Mouse (Mus musculus): ENCODE data around the gene Trub2. TPM values are rescaled to one million over a fixed set of nuclear protein-coding genes. Genes with fewer than 3 reads are reported as not detected.

The Trub2 gene
- total and polyA plus RNA-seq, 3 experiments: 32.6 to 41.4 (median 39.0) TPM

DNA sequence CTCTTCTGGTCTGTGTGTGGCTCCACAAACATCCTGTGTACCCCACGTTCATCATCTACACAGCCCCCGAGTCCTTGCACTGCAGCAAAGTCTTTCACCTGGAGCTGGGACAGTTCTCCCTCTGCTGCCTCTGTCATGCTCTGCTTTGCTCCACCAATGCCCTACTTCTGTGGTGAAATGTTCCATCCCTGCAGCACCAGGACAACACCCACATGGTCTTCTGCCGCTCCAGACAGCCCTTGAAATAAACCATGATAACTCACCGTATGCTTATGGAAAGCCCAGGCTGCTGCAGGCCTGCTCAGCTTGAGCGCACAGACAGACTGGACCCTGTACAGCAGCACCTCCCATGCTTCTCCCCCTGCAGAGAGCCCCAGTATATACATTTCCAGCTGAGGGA is 74.2 kb downstream of the Trub2 start:
- peaks cover 33% of the 10 kb centered on the region for H3K79me2 ChIP-seq (replicated peaks; ENCODE audit: control insufficient read depth, extremely low read depth, insufficient read depth, poor library complexity, severe bottlenecking)
- in situ Hi-C loops (cut with MboI; ENCODE audit: low pct_ligation_motif_present, low pct_unique_long_range_greater_than_20kb, low sequenced_read_pairs) (no loop called here), dilution Hi-C loops (cut with MboI; ENCODE audit: extremely low pct_ligation_motif_present, extremely low pct_unique_long_range_greater_than_20kb, low sequenced_read_pairs) (no loop called here)
- DNase-seq (ENCODE audit: extremely low read depth): no peak
- H3K4me3 ChIP-seq (replicated peaks in 1 of 3; ENCODE audit: low read depth in 2 of 3, low read length in 2 of 3, poor library complexity in 1 of 3): no peak overlapping the region
- peaks cover 89 to 93% of the 10 kb centered on the region in 2 experiments for H3K36me3 ChIP-seq (replicated peaks in 1 of 2; ENCODE audit: control insufficient read depth in 1 of 2, insufficient read depth in 1 of 2, low read length in 1 of 2)
- H3K27me3 ChIP-seq (replicated peaks): no peaks in the 10 kb centered on the region
- peaks cover 11 to 83% of the 10 kb centered on the region in 2 experiments for H3K4me1 ChIP-seq (ENCODE audit: control insufficient read depth in 1 of 2, insufficient read depth in 2 of 2)
- H3K4me2 ChIP-seq (ENCODE audit: insufficient read depth, low read depth, poor library complexity, severe bottlenecking): no peak overlapping the region
- H3K9me3 ChIP-seq (replicated peaks; ENCODE audit: low read length): no peaks in the 10 kb centered on the region
- no peak for TF ChIP-seq KAT2A (IDR thresholded peaks at IDR 0.05; ENCODE audit: insufficient replicate concordance, low read length)
- TF ChIP-seq NELFE (IDR thresholded peaks at IDR 0.05; ENCODE audit: low read depth, low read length): no peak
- TF ChIP-seq EP300 (IDR thresholded peaks at IDR 0.05; ENCODE audit: low read length): no peak
- TF ChIP-seq MXI1 (IDR thresholded peaks at IDR 0.05; ENCODE audit: low read depth, low read length): no peak
- TF ChIP-seq HCFC1 (IDR thresholded peaks at IDR 0.05; ENCODE audit: low read depth, low read length): no peak
- TF ChIP-seq USF1 (IDR thresholded peaks at IDR 0.05; ENCODE audit: low read depth, low read length): no peak
- TF ChIP-seq ZKSCAN1 (IDR thresholded peaks at IDR 0.05; ENCODE audit: borderline replicate concordance, low read depth, low read length): no peak
- TF ChIP-seq POLR2AphosphoS2 (IDR thresholded peaks at IDR 0.05; ENCODE audit: low read depth, low read length): no peak; the same call in 1 of the 2 replicates
- no peak for TF ChIP-seq TCF12 (IDR thresholded peaks at IDR 0.05; ENCODE audit: low read depth, low read length)
- no peak for TF ChIP-seq IRF4 (IDR thresholded peaks at IDR 0.05; ENCODE audit: low read depth, low read length)
- TF ChIP-seq MYC (IDR thresholded peaks at IDR 0.05; ENCODE audit: low read depth, low read length): no peak
- no peak for TF ChIP-seq RAD21 (IDR thresholded peaks at IDR 0.05; ENCODE audit: low read depth, low read length)
- no peak for TF ChIP-seq JUN (IDR thresholded peaks at IDR 0.05; ENCODE audit: insufficient read depth, low read depth, low read length)
- TF ChIP-seq USF2 (conservative IDR thresholded peaks at IDR 0.05; ENCODE audit: low read depth, low read length): no peak
- TF ChIP-seq CHD1 (IDR thresholded peaks at IDR 0.05; ENCODE audit: low read depth, low read length): no peak
- TF ChIP-seq CTCF (conservative IDR thresholded peaks at IDR 0.05 in 1 of 2, IDR thresholded peaks at IDR 0.05 in 1 of 2; ENCODE audit: low read depth in 2 of 2, low read length in 2 of 2): no peak
- no peak for TF ChIP-seq TBP (conservative IDR thresholded peaks at IDR 0.05; ENCODE audit: low read depth, low read length)
- TF ChIP-seq E2F4 (IDR thresholded peaks at IDR 0.05; ENCODE audit: insufficient replicate concordance, low read depth, low read length): no peak
- H3K9ac ChIP-seq (ENCODE audit: insufficient read depth, low read depth): no peak overlapping the region
- no peak overlapping the region for H3K27ac ChIP-seq (ENCODE audit: insufficient read depth, low read depth)

DNA sequence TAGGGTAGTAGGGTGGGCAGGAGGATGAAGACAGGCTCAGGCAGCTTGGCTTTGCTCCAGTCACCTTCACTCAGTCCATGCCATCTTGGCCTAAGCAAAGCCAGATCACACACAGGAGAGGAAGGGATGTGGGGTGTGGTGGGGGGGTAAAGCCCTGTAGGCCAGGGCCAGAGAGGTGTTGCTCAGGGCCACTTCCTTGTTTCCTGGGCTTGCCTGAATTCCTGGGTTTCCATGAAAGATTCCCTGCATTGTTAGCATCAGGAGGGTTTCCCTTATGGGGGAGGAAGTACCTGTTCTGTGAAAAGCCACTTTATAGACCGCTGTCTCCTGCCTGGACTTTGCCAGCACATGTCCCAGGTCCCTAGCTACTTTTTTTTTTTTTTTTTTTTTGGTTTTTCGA is 74.8 kb downstream of the Trub2 start:
- Histone ChIP-seq H3K4me3 (replicated peaks in 1 of 3; ENCODE audit: low read depth in 2 of 3, low read length in 2 of 3, poor library complexity in 1 of 3) (no peak overlapping the region), H3K36me3 (replicated peaks in 1 of 2; ENCODE audit: control insufficient read depth in 1 of 2, insufficient read depth in 1 of 2, low read length in 1 of 2) (peaks cover 86 to 91% of the 10 kb centered on the region in 2 experiments), H3K9ac (ENCODE audit: insufficient read depth, low read depth) (no peak overlapping the region), H3K4me2 (ENCODE audit: insufficient read depth, low read depth, poor library complexity, severe bottlenecking) (no peak overlapping the region), H3K4me1 (ENCODE audit: control insufficient read depth in 1 of 2, insufficient read depth in 2 of 2) (peaks cover 14 to 87% of the 10 kb centered on the region in 2 experiments), H3K27me3 (replicated peaks) (no peaks in the 10 kb centered on the region), H3K9me3 (replicated peaks; ENCODE audit: low read length) (no peaks in the 10 kb centered on the region), H3K27ac (ENCODE audit: insufficient read depth, low read depth) (peak overlapping the region; percentile 5; the same call in 1 of the 2 replicates), H3K79me2 (replicated peaks; ENCODE audit: control insufficient read depth, extremely low read depth, insufficient read depth, poor library complexity, severe bottlenecking) (peaks cover 36% of the 10 kb centered on the region)
- no peak for DNase-seq (ENCODE audit: extremely low read depth)
- dilution Hi-C loops (cut with MboI; ENCODE audit: extremely low pct_ligation_motif_present, extremely low pct_unique_long_range_greater_than_20kb, low sequenced_read_pairs) (no loop called here), in situ Hi-C loops (cut with MboI; ENCODE audit: low pct_ligation_motif_present, low pct_unique_long_range_greater_than_20kb, low sequenced_read_pairs) (no loop called here)
- TF ChIP-seq USF1 (IDR thresholded peaks at IDR 0.05; ENCODE audit: low read depth, low read length): no peak
- TF ChIP-seq PAX5 (IDR thresholded peaks at IDR 0.05; ENCODE audit: low read length): no peak
- no peak for TF ChIP-seq SIN3A (IDR thresholded peaks at IDR 0.05; ENCODE audit: low read length)
- TF ChIP-seq CTCF (conservative IDR thresholded peaks at IDR 0.05 in 1 of 2, IDR thresholded peaks at IDR 0.05 in 1 of 2; ENCODE audit: low read depth in 2 of 2, low read length in 2 of 2): no peak
- no peak for TF ChIP-seq ZMIZ1 (IDR thresholded peaks at IDR 0.05; ENCODE audit: low read depth, low read length)
- no peak for TF ChIP-seq ELF1 (IDR thresholded peaks at IDR 0.05; ENCODE audit: low read depth, low read length)
- no peak for TF ChIP-seq NRF1 (IDR thresholded peaks at IDR 0.05; ENCODE audit: low read depth, low read length)
- TF ChIP-seq TBP (conservative IDR thresholded peaks at IDR 0.05; ENCODE audit: low read depth, low read length): no peak
- no peak for TF ChIP-seq E2F4 (IDR thresholded peaks at IDR 0.05; ENCODE audit: insufficient replicate concordance, low read depth, low read length)
- TF ChIP-seq BHLHE40 (IDR thresholded peaks at IDR 0.05; ENCODE audit: low read depth, low read length): no peak
- TF ChIP-seq IRF4 (IDR thresholded peaks at IDR 0.05; ENCODE audit: low read depth, low read length): no peak
- TF ChIP-seq CHD1 (IDR thresholded peaks at IDR 0.05; ENCODE audit: low read depth, low read length): no peak
- TF ChIP-seq ZNF384 (IDR thresholded peaks at IDR 0.05; ENCODE audit: low read depth, low read length): no peak
